ENCODE assay signal across 13 mouse cellular contexts in genomic region chr16:92707712-92708111, GRCm38 (mm10).
"Had no signal": no experiment of that assay in that cellular context is flagged by ENCODE, and none has a peak within 500 bp of the region (broad histone marks: within the 10 kb centered on the region; RNA-seq: fewer than 3 reads in every experiment).

No protein-coding gene starts in this region.

- H3K4me2 ChIP-seq: liver, embryonic 11.5 days; liver, embryonic 15.5 days; midbrain, embryonic 13.5 days had no signal

- H3K4me3 ChIP-seq: limb, embryonic 10.5 days; liver, embryonic 15.5 days; midbrain, embryonic 13.5 days had no signal

- H3K27ac ChIP-seq: kidney, postnatal 0 days; limb, embryonic 10.5 days; liver, embryonic 15.5 days; midbrain, embryonic 13.5 days had no signal

- DNase-seq: kidney, adult 8-10 months; kidney, postnatal 36 days; lung, adult 2 months; lung, postnatal 36 days; right cerebral cortex, postnatal 14 days; thymus, postnatal 36 days had no signal

- H3K4me1 ChIP-seq: midbrain, embryonic 13.5 days had no signal

- H3K9ac ChIP-seq: liver, embryonic 15.5 days; midbrain, embryonic 13.5 days had no signal

- H3K9me3 ChIP-seq: limb, embryonic 10.5 days; liver, embryonic 15.5 days; midbrain, embryonic 13.5 days had no signal

- ATAC-seq: intestine, postnatal 0 days; lung, postnatal 0 days; midbrain, embryonic 13.5 days had no signal

- H3K36me3 ChIP-seq: limb, embryonic 10.5 days; liver, embryonic 15.5 days; midbrain, embryonic 13.5 days had no signal

- H3K27me3 ChIP-seq: liver, embryonic 15.5 days had no signal
